Comparison of ENCODE assay signal across 12 mouse cellular contexts in genomic region chr5:35396976-35397641, GRCm38 (mm10). TPM values are rescaled to one million over a fixed set of nuclear protein-coding genes. Genes with fewer than 3 reads are reported as not detected.
DNase-seq lines count a peak whose midpoint lies in the region; ATAC-seq and TF ChIP-seq lines count a peak whose summit lies in the region.
"Had no signal": no experiment of that assay in that cellular context is flagged by ENCODE, and none has a peak within 500 bp of the region (broad histone marks: within the 10 kb centered on the region; RNA-seq: fewer than 3 reads in every experiment).

No protein-coding gene starts in this region.

- H3K4me2 ChIP-seq in heart, embryonic 16.5 days (ENCODE audit: low read depth, low read length) = 0 out of 2 replicates have a peak overlapping the region, but pooled peaks have one; percentile 6
- peak overlapping the region; percentile 53 for H3K4me2 ChIP-seq in limb, embryonic 13.5 days (replicated peaks)

- no peaks in the 10 kb centered on the region for H3K9me3 ChIP-seq in heart, embryonic 16.5 days (replicated peaks; ENCODE audit: control insufficient read depth, low read length)
- H3K9me3 ChIP-seq in E14TG2a.4 (ENCODE audit: low read length) = no peaks in the 10 kb centered on the region
- H3K9me3 ChIP-seq in embryonic facial prominence, embryonic 10.5 days = no peaks in the 10 kb centered on the region
- no peaks in the 10 kb centered on the region for H3K9me3 ChIP-seq in limb, embryonic 13.5 days

- 0 out of 2 replicates have a peak overlapping the region, but pooled peaks have one; percentile 12 for H3K4me3 ChIP-seq in heart, embryonic 16.5 days (ENCODE audit: low read length)
- H3K4me3 ChIP-seq in E14TG2a.4 (replicated peaks; ENCODE audit: low read length) = peak overlapping the region; percentile 61
- H3K4me3 ChIP-seq in embryonic facial prominence, embryonic 10.5 days = peak overlapping the region; percentile 46
- peak overlapping the region; percentile 31 for H3K4me3 ChIP-seq in limb, embryonic 13.5 days

- H3K27me3 ChIP-seq in heart, embryonic 16.5 days (ENCODE audit: control insufficient read depth, insufficient read depth, low read length) = peaks cover 95% of the 10 kb centered on the region
- peaks cover 95% of the 10 kb centered on the region for H3K27me3 ChIP-seq in E14TG2a.4 (ENCODE audit: insufficient read depth, low read length)
- H3K27me3 ChIP-seq in embryonic facial prominence, embryonic 10.5 days (replicated peaks; ENCODE audit: low read depth, poor library complexity, severe bottlenecking) = peaks cover 100% of the 10 kb centered on the region
- H3K27me3 ChIP-seq in limb, embryonic 13.5 days = peaks cover 98% of the 10 kb centered on the region

- no peak overlapping the region for H3K27ac ChIP-seq in heart, embryonic 16.5 days (ENCODE audit: low read length)
- H3K27ac ChIP-seq in embryonic facial prominence, embryonic 10.5 days (replicated peaks) = peak overlapping the region; percentile 37
- no peak overlapping the region for H3K27ac ChIP-seq in limb, embryonic 13.5 days

- ATAC-seq in heart, embryonic 16.5 days (replicated peaks; ENCODE audit: extremely low read depth, insufficient read depth, low FRiP score) = no peak
- no peak for ATAC-seq in limb, embryonic 13.5 days (ENCODE audit: low FRiP score, low read depth)

- H3K4me1 ChIP-seq in heart, embryonic 16.5 days (ENCODE audit: control insufficient read depth, insufficient read depth, low read length) = peaks cover 7% of the 10 kb centered on the region; the same call in 1 of the 2 replicates
- H3K4me1 ChIP-seq in E14TG2a.4 (replicated peaks; ENCODE audit: low read depth, low read length) = peaks cover 21% of the 10 kb centered on the region
- peaks cover 36% of the 10 kb centered on the region for H3K4me1 ChIP-seq in embryonic facial prominence, embryonic 10.5 days
- peaks cover 27% of the 10 kb centered on the region for H3K4me1 ChIP-seq in limb, embryonic 13.5 days

- no peak for TF ChIP-seq CTCF in E14TG2a.4 (conservative IDR thresholded peaks at IDR 0.05; ENCODE audit: low read length)

- 2% methylated on average over 57 of the region's 57 CpGs for WGBS in heart, embryonic 16.5 days
- WGBS in embryonic facial prominence, embryonic 10.5 days = under 1% methylated on average over 57 of the region's 57 CpGs
- WGBS in limb, embryonic 13.5 days = under 1% methylated on average over 57 of the region's 57 CpGs

- H3K36me3 ChIP-seq in heart, embryonic 16.5 days (ENCODE audit: control insufficient read depth, insufficient read depth) = no peaks in the 10 kb centered on the region
- H3K36me3 ChIP-seq in E14TG2a.4 (ENCODE audit: insufficient read depth, low read length) = no peaks in the 10 kb centered on the region
- no peaks in the 10 kb centered on the region for H3K36me3 ChIP-seq in embryonic facial prominence, embryonic 10.5 days (replicated peaks)
- no peaks in the 10 kb centered on the region for H3K36me3 ChIP-seq in limb, embryonic 13.5 days
- H3K36me3 ChIP-seq: G1E had no signal

- H3K9ac ChIP-seq in heart, embryonic 16.5 days (ENCODE audit: low read length) = no peak overlapping the region
- no peak overlapping the region for H3K9ac ChIP-seq in limb, embryonic 13.5 days

- DNase-seq in heart, adult 18-20 months = no peak
- DNase-seq in embryonic facial prominence, embryonic 10.5 days (ENCODE audit: low spot score) = peak; percentile 68
- no peak for DNase-seq in cerebellum, postnatal 36 days
- DNase-seq in layer of hippocampus, postnatal 36 days = no peak
- DNase-seq in cerebellum, adult 8-10 months = no peak
- DNase-seq: heart, postnatal 4 days; thymus, postnatal 36 days had no signal

RNA-seq across cellular contexts. Expression of gene Hmx1, which starts 8.2 kb away (rescaled TPM):
- not detected in 2 replicates for polyA plus RNA-seq in heart, embryonic 16.5 days (2015; fragmentation: Nextera tagmentation; extraction: Ambion mirVana)
- total RNA-seq in heart, adult 18-20 months (2021) = not detected
- 3.4 and 5.5 TPM in 2 replicates for polyA plus RNA-seq in embryonic facial prominence, embryonic 10.5 days (2016; fragmentation: Nextera tagmentation; extraction: Ambion mirVana)
- 0.11 TPM in 1 of 2 replicates, not detected in the other for polyA plus RNA-seq in limb, embryonic 13.5 days (2015; fragmentation: Nextera tagmentation; extraction: Ambion mirVana)
- not detected for total RNA-seq in layer of hippocampus, postnatal 36 days (2021)
- total RNA-seq: common myeloid progenitor, adult 5-6 weeks; G1E; heart, postnatal 4 days had no signal
- polyA plus RNA-seq: G1E had no signal
